Mouse (Mus musculus) bone marrow macrophage, adult 2 months (primary cell): ENCODE measurements at regions not wholly inside any gene's neighbourhood (a gene's known extent, or its start where the extent isn't known, plus 50 kb on each side); places are given as distances from the start of the nearest gene placed in this dataset.

ENCODE experiments used
- CTCF ChIP-seq: IDR thresholded peaks from 2 replicates; pipeline ENCODE4 v1.5.1; 2012; ENCODE audit warnings: low read depth, mild to moderate bottlenecking, low read length, moderate library complexity
- POLR2A ChIP-seq: IDR thresholded peaks from 2 replicates; pipeline ENCODE4 v1.6.1; 2012; ENCODE audit warnings: mild to moderate bottlenecking, low read depth, low read length, borderline replicate concordance

DNA sequence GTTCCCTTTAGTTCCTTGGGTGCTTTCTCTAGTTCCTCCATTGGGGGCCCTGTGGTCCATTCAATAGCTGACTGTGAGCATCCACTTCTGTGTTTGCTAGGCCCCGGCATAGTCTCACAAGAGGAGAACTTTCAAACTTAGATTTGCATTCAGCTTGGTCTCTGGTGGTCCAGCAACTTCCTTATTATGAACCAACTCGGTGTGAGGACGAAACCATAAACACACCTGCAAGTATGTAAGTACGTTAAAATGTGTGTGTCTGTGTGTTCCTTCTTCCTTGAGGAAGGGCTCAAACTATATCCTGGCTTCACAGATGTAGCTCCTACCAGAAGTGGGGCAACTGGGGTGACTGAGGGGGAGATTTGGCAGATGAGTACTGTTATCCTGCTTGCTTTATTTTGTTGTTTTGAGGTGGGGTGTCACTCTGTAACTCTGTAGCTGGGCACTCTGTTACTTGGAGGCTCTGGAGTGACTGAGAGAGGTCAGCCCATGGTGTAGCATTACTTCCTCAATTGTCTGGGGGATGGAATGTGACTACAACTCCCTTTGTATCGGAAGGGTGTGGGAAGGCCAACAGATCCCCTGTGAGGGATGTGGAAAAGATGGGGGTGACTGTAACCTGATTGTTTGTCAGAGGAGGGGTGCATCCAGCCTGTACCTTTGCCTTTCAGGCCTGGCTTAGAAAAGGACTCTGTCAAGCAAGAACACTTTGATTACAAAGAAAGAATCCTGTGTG is 94.9 kb upstream of the Thpo start:
- no peak for TF ChIP-seq CTCF
- no peak for TF ChIP-seq POLR2A
